Mouse (Mus musculus) heart, embryonic 16.5 days (tissue): ENCODE results near the gene Git1. TPM values are rescaled to one million over a fixed set of nuclear protein-coding genes. Genes with fewer than 3 reads are reported as not detected.

Experiments
- ATAC-seq: fragments of 200-750 bp; cut with Nextera tagmentation; replicated peaks from 2 replicates; pipeline ENCODE4 v1.8.0; 2017; ENCODE audit warnings: moderate number of reproducible peaks; ENCODE audit not compliant: insufficient read depth, low FRiP score; ENCODE audit errors: extremely low read depth
- H3K27ac ChIP-seq: fragments of 300-500 bp; sonication (generic); 2 replicates; pipeline ENCODE4 v1.5.1; 2014; ENCODE audit warnings: mild to moderate bottlenecking, low read length, control low read depth, moderate library complexity
- H3K27me3 ChIP-seq: fragments of 300-500 bp; sonication (generic); 2 replicates; pipeline ENCODE4 v1.6.1; 2014; ENCODE audit warnings: low read length, mixed read lengths; ENCODE audit not compliant: control insufficient read depth, insufficient read depth
- H3K36me3 ChIP-seq: fragments of 300-500 bp; sonication (generic); 2 replicates; pipeline ENCODE4 v1.6.1; 2014; ENCODE audit not compliant: control insufficient read depth, insufficient read depth
- H3K4me1 ChIP-seq: fragments of 300-500 bp; sonication (generic); 2 replicates; pipeline ENCODE4 v1.6.1; 2014; ENCODE audit warnings: low read length, mixed read lengths; ENCODE audit not compliant: control insufficient read depth, insufficient read depth
- H3K4me2 ChIP-seq: fragments of 300-500 bp; sonication (generic); 2 replicates; pipeline ENCODE4 v1.6.1; 2014; ENCODE audit warnings: low read depth, mild to moderate bottlenecking, control low read depth, low read length
- H3K4me3 ChIP-seq: fragments of 300-500 bp; sonication (generic); 2 replicates; pipeline ENCODE4 v1.5.1; 2014; ENCODE audit warnings: mild to moderate bottlenecking, control low read depth, low read length
- H3K9ac ChIP-seq: fragments of 300-500 bp; sonication (generic); 2 replicates; pipeline ENCODE4 v1.6.1; 2014; ENCODE audit warnings: low read length, control low read depth
- H3K9me3 ChIP-seq: fragments of 300-500 bp; sonication (generic); replicated peaks from 2 replicates; pipeline ENCODE4 v1.6.1; 2016; ENCODE audit warnings: low read length; ENCODE audit not compliant: control insufficient read depth
- WGBS: fragments of 180-500 bp; shearing (Covaris S2); extraction: QIAGEN DNeasy Blood & Tissue Kit; methylation state at CpG from one replicate; pipeline ENCODE4 v1.1.7; 2014; 5-methylcytosine and 5-hydroxymethylcytosine counted together
- polyA plus RNA-seq: library from polyadenylated mRNA; unstranded; fragments of >200 nt; fragmentation: Nextera tagmentation; extraction: Ambion mirVana; gene quantifications from 2 replicates; pipeline ENCODE4 v1.2.1, GENCODE M21; 2015

The Git1 gene
- polyA plus RNA-seq, 1 experiment from 2014 or later: 7.7 TPM

GRCm38 (mm10) chr11:77512891-77513810 is 19.8 kb downstream of the Git1 start:
- Histone ChIP-seq H3K27me3 (peaks cover 4% of the 10 kb centered on the region; the same call in 1 of the 2 replicates), H3K27ac (peak overlapping the region; percentile 62), H3K9ac (peak overlapping the region; percentile 81), H3K4me1 (peaks cover 32% of the 10 kb centered on the region), H3K36me3 (no peaks in the 10 kb centered on the region), H3K4me2 (peak overlapping the region; percentile 98), H3K9me3 (no peaks in the 10 kb centered on the region), H3K4me3 (peak overlapping the region; percentile 74)
- peak; percentile 76 for ATAC-seq
- WGBS: under 1% methylated on average over 68 of the region's 84 CpGs

- H3K9ac ChIP-seq: peak overlapping the region; percentile 78
- H3K27me3 ChIP-seq: peaks cover 4% of the 10 kb centered on the region; the same call in 1 of the 2 replicates
- peak overlapping the region; percentile 74 for H3K4me3 ChIP-seq
- H3K9me3 ChIP-seq: no peaks in the 10 kb centered on the region
- H3K27ac ChIP-seq: peak overlapping the region; percentile 60
- WGBS: 11% methylated on average over 10 of the region's 10 CpGs
- H3K4me2 ChIP-seq: peak overlapping the region; percentile 98
- no peaks in the 10 kb centered on the region for H3K36me3 ChIP-seq
- ATAC-seq: no peak
- peaks cover 25% of the 10 kb centered on the region for H3K4me1 ChIP-seq
Observed at GRCm38 (mm10) chr11:77513811-77514170, 20.4 kb downstream of the Git1 start.

GRCm38 (mm10) chr11:77514281-77514831 is 21.0 kb downstream of the Git1 start:
- WGBS: 7% methylated on average over 19 of the region's 19 CpGs
- no peak for ATAC-seq

GRCm38 (mm10) chr11:77514832-77515636 is 21.7 kb downstream of the Git1 start, which contains the start of gene Abhd15:
Gene Abhd15, plus strand, starts transcription at chr11:77515121.
- peaks cover 4% of the 10 kb centered on the region; the same call in 1 of the 2 replicates for H3K27me3 ChIP-seq
- peak; percentile 44 for ATAC-seq
- peak within 1 kb of the TSS; percentile 98 for H3K4me2 ChIP-seq
- H3K27ac ChIP-seq: peak within 1 kb of the TSS; percentile 58
- H3K4me1 ChIP-seq: peaks cover 25% of the 10 kb centered on the region
- no peaks in the 10 kb centered on the region for H3K9me3 ChIP-seq
- no peaks in the 10 kb centered on the region for H3K36me3 ChIP-seq
- H3K9ac ChIP-seq: peak within 1 kb of the TSS; percentile 78
- WGBS: under 1% methylated on average over 72 of the region's 72 CpGs
- peak within 1 kb of the TSS; percentile 74 for H3K4me3 ChIP-seq

More at GRCm38 (mm10) chr11:77514281-77514831, 21.0 kb downstream of the Git1 start:
- Histone ChIP-seq H3K4me1 (peaks cover 25% of the 10 kb centered on the region), H3K27me3 (peaks cover 4% of the 10 kb centered on the region; the same call in 1 of the 2 replicates), H3K4me2 (peak overlapping the region; percentile 98), H3K4me3 (peak overlapping the region; percentile 74), H3K36me3 (no peaks in the 10 kb centered on the region), H3K9me3 (no peaks in the 10 kb centered on the region), H3K27ac (peak overlapping the region; percentile 58), H3K9ac (peak overlapping the region; percentile 75)

- peaks cover 25% of the 10 kb centered on the region for H3K4me1 ChIP-seq
- 13% methylated on average over 39 of the region's 39 CpGs for WGBS
Observed at GRCm38 (mm10) chr11:77515637-77516552, 22.5 kb downstream of the Git1 start, which contains the start of gene Trp53i13. Gene Trp53i13, minus strand, starts transcription at chr11:77515980.

GRCm38 (mm10) chr11:77516553-77517425 is 23.4 kb downstream of the Git1 start:
- no peaks in the 10 kb centered on the region for H3K9me3 ChIP-seq
- peaks cover 4% of the 10 kb centered on the region; the same call in 1 of the 2 replicates for H3K27me3 ChIP-seq
- H3K4me1 ChIP-seq: peaks cover 25% of the 10 kb centered on the region
- WGBS: 82% methylated on average over 5 of the region's 5 CpGs
- ATAC-seq: no peak
- no peaks in the 10 kb centered on the region for H3K36me3 ChIP-seq
- H3K4me3 ChIP-seq: no peak overlapping the region
- H3K9ac ChIP-seq: no peak overlapping the region
- H3K4me2 ChIP-seq: peak overlapping the region; percentile 23
- no peak overlapping the region for H3K27ac ChIP-seq

More at GRCm38 (mm10) chr11:77515637-77516552, 22.5 kb downstream of the Git1 start, which contains the start of gene Trp53i13:
- no peak for ATAC-seq
- H3K36me3 ChIP-seq: no peaks in the 10 kb centered on the region
- H3K4me3 ChIP-seq: peak within 1 kb of the TSS; percentile 74
- peaks cover 4% of the 10 kb centered on the region; the same call in 1 of the 2 replicates for H3K27me3 ChIP-seq
- peak within 1 kb of the TSS; percentile 58 for H3K27ac ChIP-seq
- peak within 1 kb of the TSS; percentile 75 for H3K9ac ChIP-seq
- no peaks in the 10 kb centered on the region for H3K9me3 ChIP-seq
- peak within 1 kb of the TSS; percentile 98 for H3K4me2 ChIP-seq

GRCm38 (mm10) chr11:77518051-77518798 is 24.9 kb downstream of the Git1 start:
- Histone ChIP-seq H3K27me3 (peaks cover 4% of the 10 kb centered on the region; the same call in 1 of the 2 replicates), H3K4me3 (no peak overlapping the region), H3K36me3 (no peaks in the 10 kb centered on the region), H3K9me3 (no peaks in the 10 kb centered on the region), H3K9ac (no peak overlapping the region), H3K27ac (peak overlapping the region; percentile 59; the same call in 1 of the 2 replicates), H3K4me2 (peak overlapping the region; percentile 10; the same call in 1 of the 2 replicates), H3K4me1 (peaks cover 18% of the 10 kb centered on the region)
- WGBS: 77% methylated on average over 27 of the region's 27 CpGs
- no peak for ATAC-seq
